Mouse (Mus musculus): ENCODE measurements around the gene Hopx. TPM values are rescaled to one million over a fixed set of nuclear protein-coding genes. Genes with fewer than 3 reads are reported as not detected.

Hopx gene
- polyA plus RNA-seq (2015; fragmentation: Nextera tagmentation; extraction: Ambion mirVana), result 8.8 and 9.2 TPM in 2 replicates

DNA sequence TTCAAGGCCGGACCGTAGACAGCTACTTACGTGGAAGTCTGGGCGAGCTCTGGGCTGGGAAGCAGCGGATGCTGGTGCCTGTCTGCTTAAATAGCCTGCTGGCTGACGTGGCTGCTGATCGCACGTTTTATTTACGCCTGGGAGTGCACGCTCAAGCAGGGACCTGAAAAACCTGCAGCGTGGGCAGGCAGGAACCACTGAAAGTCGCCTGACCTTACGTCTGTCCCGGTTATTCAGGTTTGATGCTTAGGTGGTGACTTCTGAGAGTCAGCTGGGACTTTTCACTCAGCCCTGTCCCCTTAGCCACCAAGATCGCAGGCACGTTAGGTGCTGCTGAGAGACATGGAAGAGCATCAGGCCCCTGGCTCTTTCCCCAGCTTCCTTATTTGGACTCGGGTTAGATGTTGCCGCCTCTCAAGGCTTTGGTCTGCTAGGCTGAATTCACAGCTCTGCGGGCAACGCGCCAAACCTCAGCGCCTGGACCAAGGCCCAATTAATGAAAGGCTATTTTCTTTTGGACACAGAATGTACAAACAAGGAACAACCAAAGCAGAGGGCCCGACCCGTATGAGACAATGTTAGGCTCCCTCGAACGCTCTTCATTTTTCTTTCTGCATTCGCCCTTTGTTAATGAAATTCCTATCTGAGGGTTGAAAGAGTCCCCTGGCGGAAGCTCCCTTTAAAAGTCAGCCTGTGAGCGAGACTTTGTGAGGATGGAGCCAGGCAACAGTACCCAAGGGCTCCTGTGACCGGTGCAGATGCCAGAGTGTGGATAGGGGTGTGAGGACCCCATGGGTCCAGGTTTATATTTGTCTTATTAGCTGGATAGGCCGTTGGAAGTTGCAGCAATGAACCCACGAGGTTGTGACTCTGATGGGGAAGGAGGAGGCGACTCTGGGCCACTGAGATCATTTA is at the start of gene Hopx:
TSS of gene Hopx (minus strand) at position 305 of the 915 bp plus-strand sequence.
- 39% methylated on average over 33 of the region's 33 CpGs for WGBS
- Histone ChIP-seq H3K9me3 (no peaks in the 10 kb centered on the region), H3K4me3 (peak within 1 kb of the TSS; percentile 19), H3K4me2 (peak within 1 kb of the TSS; percentile 36), H3K27me3 (no peaks in the 10 kb centered on the region), H3K9ac (peak within 1 kb of the TSS; percentile 46; the same call in 1 of the 2 replicates), H3K27ac (replicated peaks) (peak within 1 kb of the TSS; percentile 67), H3K36me3 (no peaks in the 10 kb centered on the region), H3K4me1 (replicated peaks) (peaks cover 32% of the 10 kb centered on the region)
- ATAC-seq (ENCODE audit: low read depth), result peak; percentile 76

DNA sequence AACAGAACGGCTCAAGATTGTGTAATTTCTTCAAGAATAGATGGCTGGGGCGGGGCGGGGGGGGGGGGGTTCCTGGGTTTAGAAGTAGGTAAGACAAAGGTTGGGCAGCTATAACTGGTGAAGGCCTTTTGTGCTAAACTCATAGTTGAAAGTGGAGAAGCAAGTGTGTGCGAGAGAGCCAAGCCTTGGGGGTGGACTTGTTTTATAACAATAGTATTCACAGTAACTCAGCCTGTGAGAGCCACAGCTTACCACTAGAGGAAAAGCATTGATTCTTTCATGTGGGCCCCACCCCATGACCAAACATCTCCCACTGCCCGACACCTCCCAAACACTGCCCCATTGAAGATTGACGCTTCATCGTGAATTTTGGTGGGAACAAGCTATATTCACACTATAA is 48.7 kb upstream of the Hopx start:
- no peaks in the 10 kb centered on the region for H3K9me3 ChIP-seq
- ATAC-seq (ENCODE audit: low read depth), result no peak

DNA sequence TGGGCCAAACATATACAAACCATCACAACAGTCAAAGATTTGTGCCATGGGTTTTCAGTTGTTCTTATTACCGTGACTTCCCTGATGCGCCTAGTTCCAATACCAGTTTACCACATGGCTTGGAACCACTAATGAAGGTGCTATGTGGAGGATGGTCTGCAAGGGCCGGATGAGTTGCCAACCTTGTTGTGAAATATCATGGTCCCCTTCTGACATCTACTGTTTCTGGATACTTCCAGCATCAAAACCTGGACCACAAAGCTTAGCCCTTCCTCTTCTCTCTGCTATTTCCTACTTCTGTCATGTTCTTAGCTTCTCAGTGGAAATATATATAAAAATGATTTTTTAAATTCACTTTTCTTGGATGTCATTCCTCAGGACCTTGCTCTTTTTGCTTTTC is 47.6 kb upstream of the Hopx start:
- no peak overlapping the region for H3K4me2 ChIP-seq
- H3K36me3 ChIP-seq, result no peaks in the 10 kb centered on the region
- no peaks in the 10 kb centered on the region for H3K9me3 ChIP-seq
- no peaks in the 10 kb centered on the region for H3K27me3 ChIP-seq
- 97% methylated on average over 3 of the region's 3 CpGs for whole genome bisulfite sequencing
- no peak for ATAC-seq (ENCODE audit: low read depth)
- no peak overlapping the region for H3K27ac ChIP-seq (replicated peaks)
- peaks cover 7% of the 10 kb centered on the region for H3K4me1 ChIP-seq (replicated peaks)
- no peak overlapping the region for H3K9ac ChIP-seq
- H3K4me3 ChIP-seq, result no peak overlapping the region

More for the DNA sequence above, 48.7 kb upstream of the Hopx start:
- Histone ChIP-seq H3K4me1 (replicated peaks) (no peaks in the 10 kb centered on the region), H3K9ac (no peak overlapping the region), H3K27me3 (no peaks in the 10 kb centered on the region), H3K4me2 (no peak overlapping the region), H3K36me3 (no peaks in the 10 kb centered on the region), H3K27ac (replicated peaks) (no peak overlapping the region), H3K4me3 (no peak overlapping the region)
- WGBS, result 83% methylated on average over 7 of the region's 7 CpGs

- Histone ChIP-seq H3K9ac (no peak overlapping the region), H3K4me3 (no peak overlapping the region), H3K27ac (replicated peaks) (no peak overlapping the region), H3K9me3 (no peaks in the 10 kb centered on the region), H3K27me3 (no peaks in the 10 kb centered on the region), H3K4me2 (no peak overlapping the region), H3K36me3 (no peaks in the 10 kb centered on the region), H3K4me1 (replicated peaks) (peaks cover 11% of the 10 kb centered on the region)
- 44% methylated on average over 14 of the region's 14 CpGs for WGBS
- ATAC-seq (ENCODE audit: low read depth), result no peak
These were observed 43.0 kb upstream of the Hopx start for GRCm38 (mm10) chr5:77157777-77158540.

DNA sequence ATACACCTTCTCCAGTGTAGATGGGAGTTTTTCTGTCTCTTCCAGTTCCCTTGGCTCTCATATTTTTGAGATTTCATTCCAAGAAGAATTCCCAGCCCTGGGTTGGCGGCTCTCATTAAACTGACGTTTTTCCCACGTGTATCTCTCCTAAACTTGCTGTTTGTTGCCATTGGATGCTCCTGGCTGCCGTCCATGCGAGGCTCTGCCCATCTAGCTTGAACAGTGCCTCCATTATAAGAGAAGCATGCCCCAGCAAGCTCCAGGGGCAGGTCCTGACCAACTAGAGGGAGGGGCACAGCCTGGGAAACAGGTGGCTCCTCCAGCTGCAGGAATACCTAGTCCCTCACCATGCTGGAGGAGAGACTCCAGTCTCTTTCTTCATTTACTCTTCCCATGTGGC is 42.0 kb upstream of the Hopx start:
- no peak overlapping the region for H3K4me2 ChIP-seq
- no peak for ATAC-seq (ENCODE audit: low read depth)
- 60% methylated on average over 5 of the region's 5 CpGs for WGBS

GRCm38 (mm10) chr5:77155526-77155925 is 40.6 kb upstream of the Hopx start:
- 92% methylated on average over 12 of the region's 12 CpGs for WGBS

More for the DNA sequence above, 42.0 kb upstream of the Hopx start:
- Histone ChIP-seq H3K4me1 (replicated peaks) (peaks cover 11% of the 10 kb centered on the region), H3K27ac (replicated peaks) (no peak overlapping the region; the same call in 1 of the 2 replicates), H3K27me3 (no peaks in the 10 kb centered on the region), H3K4me3 (no peak overlapping the region), H3K9me3 (no peaks in the 10 kb centered on the region), H3K36me3 (no peaks in the 10 kb centered on the region), H3K9ac (no peak overlapping the region)

DNA sequence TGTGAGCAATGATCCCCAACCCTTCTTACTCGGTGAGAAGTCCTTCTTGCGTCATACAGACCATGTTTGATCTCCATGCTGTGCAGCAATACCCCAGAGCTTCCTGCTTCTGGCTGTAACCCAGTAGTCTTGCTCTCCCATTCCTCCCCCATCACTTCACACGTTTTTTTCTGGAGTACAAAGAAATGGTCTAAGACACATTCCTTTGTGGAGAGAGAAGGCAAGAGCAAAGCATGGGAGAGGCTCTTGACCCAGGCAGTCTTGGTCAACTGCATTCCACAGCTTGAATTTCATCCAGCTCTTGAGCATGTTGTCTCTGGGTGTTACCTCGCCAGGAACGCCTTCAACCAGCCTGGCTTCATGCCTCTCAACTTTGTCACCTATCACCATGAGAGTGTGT is 39.9 kb upstream of the Hopx start:
- ATAC-seq (ENCODE audit: low read depth), result no peak
- WGBS, result 83% methylated on average over 5 of the region's 5 CpGs
- no peaks in the 10 kb centered on the region for H3K27me3 ChIP-seq

More at GRCm38 (mm10) chr5:77155526-77155925, 40.6 kb upstream of the Hopx start:
- H3K36me3 ChIP-seq, result no peaks in the 10 kb centered on the region
- no peak overlapping the region for H3K4me2 ChIP-seq
- ATAC-seq (ENCODE audit: low read depth), result no peak
- H3K4me1 ChIP-seq (replicated peaks), result peaks cover 11% of the 10 kb centered on the region
- H3K9ac ChIP-seq, result no peak overlapping the region
- H3K9me3 ChIP-seq, result no peaks in the 10 kb centered on the region
- H3K27ac ChIP-seq (replicated peaks), result no peak overlapping the region
- no peaks in the 10 kb centered on the region for H3K27me3 ChIP-seq
- no peak overlapping the region for H3K4me3 ChIP-seq

DNA sequence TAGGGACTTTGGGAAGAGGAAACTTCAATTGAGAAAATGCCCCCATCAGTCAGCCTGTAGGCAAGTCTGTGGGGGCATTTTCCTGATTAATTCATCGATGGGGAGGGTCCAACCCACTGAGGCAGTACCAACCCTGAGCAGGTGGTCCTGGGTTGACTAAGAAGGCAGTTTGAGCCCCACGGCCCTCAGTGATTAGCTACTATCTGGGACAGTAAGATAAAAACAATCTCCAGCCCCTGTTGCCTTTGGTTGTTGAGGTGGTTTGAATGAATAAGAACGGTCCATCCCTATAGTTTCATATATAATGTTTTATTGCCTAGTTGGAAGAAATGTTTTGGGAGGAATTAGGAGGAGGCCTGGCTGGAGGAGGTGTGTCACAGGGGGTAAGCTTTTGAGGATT is 36.8 kb upstream of the Hopx start:
- Histone ChIP-seq H3K27me3 (no peaks in the 10 kb centered on the region), H3K27ac (replicated peaks) (no peak overlapping the region), H3K9ac (no peak overlapping the region), H3K9me3 (no peaks in the 10 kb centered on the region), H3K36me3 (no peaks in the 10 kb centered on the region), H3K4me1 (replicated peaks) (no peaks in the 10 kb centered on the region), H3K4me3 (no peak overlapping the region), H3K4me2 (no peak overlapping the region)
- no peak for ATAC-seq (ENCODE audit: low read depth)
- 93% methylated on average over 3 of the region's 3 CpGs for WGBS

More for the DNA sequence above, 39.9 kb upstream of the Hopx start:
- Histone ChIP-seq H3K9me3 (no peaks in the 10 kb centered on the region), H3K9ac (no peak overlapping the region), H3K4me1 (replicated peaks) (peaks cover 11% of the 10 kb centered on the region), H3K4me2 (no peak overlapping the region), H3K4me3 (no peak overlapping the region), H3K36me3 (no peaks in the 10 kb centered on the region), H3K27ac (replicated peaks) (no peak overlapping the region)

GRCm38 (mm10) chr5:77151075-77151474 is 36.2 kb upstream of the Hopx start:
- Histone ChIP-seq H3K36me3 (no peaks in the 10 kb centered on the region), H3K27ac (replicated peaks) (no peak overlapping the region), H3K9me3 (no peaks in the 10 kb centered on the region), H3K27me3 (no peaks in the 10 kb centered on the region), H3K4me2 (no peak overlapping the region), H3K4me3 (no peak overlapping the region), H3K9ac (no peak overlapping the region), H3K4me1 (replicated peaks) (no peaks in the 10 kb centered on the region)
- WGBS, result 89% methylated on average over 7 of the region's 7 CpGs
- ATAC-seq (ENCODE audit: low read depth), result no peak

- WGBS, result 73% methylated on average over 6 of the region's 6 CpGs
These were observed 33.2 kb upstream of the Hopx start for GRCm38 (mm10) chr5:77148021-77148621.

GRCm38 (mm10) chr5:77146459-77147170 is 31.7 kb upstream of the Hopx start:
- H3K9me3 ChIP-seq, result no peaks in the 10 kb centered on the region
- H3K27me3 ChIP-seq, result no peaks in the 10 kb centered on the region
- no peak overlapping the region for H3K9ac ChIP-seq
- no peaks in the 10 kb centered on the region; the same call in 1 of the 2 replicates for H3K4me1 ChIP-seq (replicated peaks)
- H3K27ac ChIP-seq (replicated peaks), result no peak overlapping the region
- H3K4me3 ChIP-seq, result no peak overlapping the region
- ATAC-seq (ENCODE audit: low read depth), result no peak
- H3K36me3 ChIP-seq, result no peaks in the 10 kb centered on the region
- WGBS, result 50% methylated on average over 4 of the region's 4 CpGs
- no peak overlapping the region for H3K4me2 ChIP-seq

More at GRCm38 (mm10) chr5:77148021-77148621, 33.2 kb upstream of the Hopx start:
- Histone ChIP-seq H3K36me3 (no peaks in the 10 kb centered on the region), H3K9me3 (no peaks in the 10 kb centered on the region), H3K27ac (replicated peaks) (no peak overlapping the region), H3K27me3 (no peaks in the 10 kb centered on the region), H3K4me3 (no peak overlapping the region), H3K4me2 (no peak overlapping the region), H3K9ac (no peak overlapping the region), H3K4me1 (replicated peaks) (no peaks in the 10 kb centered on the region; the same call in 1 of the 2 replicates)
- ATAC-seq (ENCODE audit: low read depth), result no peak

Measured in neural tube, embryonic 13.5 days (tissue).